Mouse (Mus musculus) midbrain, embryonic 14.5 days (tissue): ENCODE data around the gene Lrrn4cl. TPM values are rescaled to one million over a fixed set of nuclear protein-coding genes. Genes with fewer than 3 reads are reported as not detected.

Experiments used
- ATAC-seq: fragments of 200-750 bp; cut with Nextera tagmentation; 2 replicates; pipeline ENCODE4 v1.8.0; 2017; ENCODE audit warnings: moderate number of reproducible peaks, moderate library complexity; ENCODE audit not compliant: low FRiP score, low TSS enrichment
- DNase-seq: peaks from one replicate; pipeline ENCODE4 v3.0.0-alpha.2; 2015
- H3K27ac ChIP-seq: fragments of 300-500 bp; sonication (generic); replicated peaks from 2 replicates; pipeline ENCODE4 v1.5.1; 2014; ENCODE audit warnings: mild to moderate bottlenecking, low read depth, low read length, moderate library complexity
- H3K27me3 ChIP-seq: fragments of 300-500 bp; sonication (generic); 2 replicates; pipeline ENCODE4 v1.6.1; 2014; ENCODE audit warnings: low read length, control low read depth, mixed read lengths; ENCODE audit not compliant: control insufficient read depth, insufficient read depth
- H3K36me3 ChIP-seq: fragments of 300-500 bp; sonication (generic); 2 replicates; pipeline ENCODE4 v1.6.1; 2014; ENCODE audit warnings: low read length, control low read depth; ENCODE audit not compliant: control insufficient read depth, insufficient read depth
- H3K4me1 ChIP-seq: fragments of 300-500 bp; sonication (generic); 2 replicates; pipeline ENCODE4 v1.6.1; 2014; ENCODE audit warnings: mild to moderate bottlenecking, antibody characterized with exemption, low read length, control low read depth; ENCODE audit not compliant: control insufficient read depth, insufficient read depth
- H3K4me2 ChIP-seq: fragments of 300-500 bp; sonication (generic); 2 replicates; pipeline ENCODE4 v1.6.1; 2014; ENCODE audit warnings: mild to moderate bottlenecking, low read length, moderate library complexity
- H3K4me3 ChIP-seq: fragments of 300-500 bp; sonication (generic); replicated peaks from 2 replicates; pipeline ENCODE4 v1.5.1; 2014; ENCODE audit warnings: low read depth, low read length
- H3K9ac ChIP-seq: fragments of 300-500 bp; sonication (generic); replicated peaks from 2 replicates; pipeline ENCODE4 v1.6.1; 2014; ENCODE audit warnings: mild to moderate bottlenecking, low read length, moderate library complexity
- H3K9me3 ChIP-seq: fragments of 300-500 bp; sonication (generic); 2 replicates; pipeline ENCODE4 v1.6.1; 2016; ENCODE audit warnings: low read length, control low read depth, mixed read lengths; ENCODE audit not compliant: control insufficient read depth
- WGBS: fragments of 180-500 bp; shearing (Covaris S2); extraction: QIAGEN DNeasy Blood & Tissue Kit; methylation state at CpG from one replicate; pipeline ENCODE4 v1.1.7; 2014; 5-methylcytosine and 5-hydroxymethylcytosine counted together
- microRNA-seq: library from miRNA; unstranded; fragments of <30 nt; microRNA quantifications from one replicate; pipeline ENCODE4, GENCODE M21; 2016
- polyA plus RNA-seq: library from polyadenylated mRNA; unstranded; fragments of >200 nt; fragmentation: Nextera tagmentation; extraction: Ambion mirVana; gene quantifications from 2 replicates; pipeline ENCODE4 v1.2.1, GENCODE M21; 2014

Gene Lrrn4cl
- polyA plus RNA-seq, 1 experiment from 2014 or later = 0.28 TPM

GRCm38 (mm10) chr19:8898576-8898975 lies 48.0 kb downstream of the Lrrn4cl start:
- H3K36me3 ChIP-seq = peaks cover 35% of the 10 kb centered on the region
- H3K4me2 ChIP-seq = peak overlapping the region; percentile 75
- DNase-seq (no peak), ATAC-seq (no peak)
- peaks cover 18% of the 10 kb centered on the region for H3K4me1 ChIP-seq
- H3K9ac ChIP-seq = peak overlapping the region; percentile 87
- no peaks in the 10 kb centered on the region for H3K9me3 ChIP-seq
- H3K27ac ChIP-seq = peak overlapping the region; percentile 85
- WGBS = 19% methylated on average over 13 of the region's 13 CpGs
- peak overlapping the region; percentile 85 for H3K4me3 ChIP-seq
- no peaks in the 10 kb centered on the region for H3K27me3 ChIP-seq

DNA sequence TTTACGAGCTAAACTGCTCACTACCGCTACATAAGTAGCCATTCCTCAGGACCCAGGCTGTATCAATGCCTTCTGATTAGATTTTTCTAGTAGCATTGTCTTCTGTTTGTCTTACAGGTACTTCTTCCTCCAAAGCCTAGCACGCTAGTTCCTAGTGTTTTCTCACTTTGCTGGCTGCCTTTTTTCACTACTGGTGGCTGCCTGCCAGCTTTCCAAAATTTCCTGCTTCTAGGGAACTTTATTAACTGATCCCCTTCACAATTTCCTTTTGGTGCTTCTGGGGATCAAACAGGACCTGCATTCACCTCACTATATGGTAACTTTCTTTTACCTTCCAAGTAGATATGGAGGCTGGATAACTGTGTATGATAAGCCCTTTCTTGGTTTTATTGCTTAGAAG lies 48.5 kb downstream of the Lrrn4cl start:
- WGBS = 70% methylated on average over 3 of the region's 3 CpGs
- DNase-seq = no peak
- Histone ChIP-seq H3K9me3 (no peaks in the 10 kb centered on the region), H3K36me3 (peaks cover 39% of the 10 kb centered on the region), H3K4me2 (peak overlapping the region; percentile 75), H3K4me3 (peak overlapping the region; percentile 85), H3K4me1 (peaks cover 14% of the 10 kb centered on the region), H3K27me3 (no peaks in the 10 kb centered on the region), H3K27ac (no peak overlapping the region), H3K9ac (peak overlapping the region; percentile 87; the same call in 1 of the 2 replicates)
- no peak for ATAC-seq

- H3K4me3 ChIP-seq = no peak overlapping the region
- H3K27ac ChIP-seq = no peak overlapping the region
- DNase-seq = no peak
- peaks cover 62% of the 10 kb centered on the region for H3K36me3 ChIP-seq
- H3K27me3 ChIP-seq = no peaks in the 10 kb centered on the region
- no peak overlapping the region for H3K9ac ChIP-seq
- H3K9me3 ChIP-seq = no peaks in the 10 kb centered on the region
- H3K4me2 ChIP-seq = no peak overlapping the region
- 96% methylated on average over 5 of the region's 5 CpGs for WGBS
- ATAC-seq = no peak
- H3K4me1 ChIP-seq = peaks cover 7% of the 10 kb centered on the region; the same call in 1 of the 2 replicates
Measured at GRCm38 (mm10) chr19:8903412-8903811, 52.8 kb downstream of the Lrrn4cl start.

Small RNA genes lying within 50 kb of the gene (microRNA-seq; reads per million reads assigned to microRNA genes)
- gene Mir5136 = not detected

Other genes starting within 250 kb of the Lrrn4cl start
- gene Slc22a6, start 232.7 kb upstream of the Lrrn4cl start, polyA plus RNA-seq = 8.0 TPM in 1 of 2 replicates, not detected in the other
- 0.19 and 0.45 TPM in 2 replicates for gene Chrm1, start 187.0 kb upstream of the Lrrn4cl start, polyA plus RNA-seq
- 157 TPM in 2 replicates for gene Slc3a2, start 127.4 kb upstream of the Lrrn4cl start, polyA plus RNA-seq
- 89.1 and 95.7 TPM in 2 replicates for gene Wdr74, start 114.9 kb upstream of the Lrrn4cl start, polyA plus RNA-seq
- 0.97 and 1.1 TPM in 2 replicates for gene 1700092M07Rik, start 110.0 kb upstream of the Lrrn4cl start, polyA plus RNA-seq
- 102 and 110 TPM in 2 replicates for gene Stx5a, start 109.4 kb upstream of the Lrrn4cl start, polyA plus RNA-seq
- gene Nxf1, start 93.7 kb upstream of the Lrrn4cl start, polyA plus RNA-seq = 146 and 171 TPM in 2 replicates
- gene Tmem223, start 79.8 kb upstream of the Lrrn4cl start, polyA plus RNA-seq = 270 and 278 TPM in 2 replicates
- 24.8 and 32.4 TPM in 2 replicates for gene Tmem179b, start 76.3 kb upstream of the Lrrn4cl start, polyA plus RNA-seq
- 18.0 and 21.0 TPM in 2 replicates for gene Taf6l, start 64.4 kb upstream of the Lrrn4cl start, polyA plus RNA-seq
- gene Polr2g, start 52.2 kb upstream of the Lrrn4cl start, polyA plus RNA-seq = 156 and 165 TPM in 2 replicates
- gene Zbtb3, start 48.2 kb upstream of the Lrrn4cl start, polyA plus RNA-seq = 7.2 and 7.9 TPM in 2 replicates
- 37.5 and 55.8 TPM in 2 replicates for gene Ttc9c, start 31.4 kb upstream of the Lrrn4cl start, polyA plus RNA-seq
- 8.8 and 9.6 TPM in 2 replicates for gene Hnrnpul2, start 30.8 kb upstream of the Lrrn4cl start, polyA plus RNA-seq
- gene AC129217.1, start 21.0 kb upstream of the Lrrn4cl start, polyA plus RNA-seq = not detected in 2 replicates
- gene Bscl2, start 13.3 kb upstream of the Lrrn4cl start, polyA plus RNA-seq = 78.2 and 98.7 TPM in 2 replicates
- gene Gng3, start 11.6 kb upstream of the Lrrn4cl start, polyA plus RNA-seq = 466 and 598 TPM in 2 replicates
- gene Ubxn1, start 20.7 kb downstream of the Lrrn4cl start, polyA plus RNA-seq = 139 and 154 TPM in 2 replicates
- 61.3 and 62.6 TPM in 2 replicates for gene Uqcc3, start 30.2 kb downstream of the Lrrn4cl start, polyA plus RNA-seq
- gene Lbhd1, start 33.0 kb downstream of the Lrrn4cl start, polyA plus RNA-seq = 34.9 and 38.0 TPM in 2 replicates
- gene Gm49403, start 33.2 kb downstream of the Lrrn4cl start, polyA plus RNA-seq = not detected in 2 replicates
- 40.4 and 43.1 TPM in 2 replicates for gene 1810009A15Rik, start 38.1 kb downstream of the Lrrn4cl start, polyA plus RNA-seq
- 0.30 TPM in 1 of 2 replicates, not detected in the other for gene Gm49416, start 38.2 kb downstream of the Lrrn4cl start, polyA plus RNA-seq
- 28.2 and 31.1 TPM in 2 replicates for gene Ints5, start 42.2 kb downstream of the Lrrn4cl start, polyA plus RNA-seq
- 59.0 and 83.3 TPM in 2 replicates for gene Ganab, start 47.3 kb downstream of the Lrrn4cl start, polyA plus RNA-seq
- gene B3gat3, start 69.6 kb downstream of the Lrrn4cl start, polyA plus RNA-seq = 75.0 and 83.5 TPM in 2 replicates
- 1.4 TPM in 2 replicates for gene Rom1, start 78.6 kb downstream of the Lrrn4cl start, polyA plus RNA-seq
- gene Eml3, start 78.8 kb downstream of the Lrrn4cl start, polyA plus RNA-seq = 4.3 and 5.5 TPM in 2 replicates
- gene Mta2, start 91.1 kb downstream of the Lrrn4cl start, polyA plus RNA-seq = 38.0 and 62.2 TPM in 2 replicates
- 20.0 and 25.0 TPM in 2 replicates for gene Tut1, start 103.1 kb downstream of the Lrrn4cl start, polyA plus RNA-seq
- gene Eef1g, start 116.3 kb downstream of the Lrrn4cl start, polyA plus RNA-seq = 308 and 311 TPM in 2 replicates
- 1.2 and 4.2 TPM in 2 replicates for gene Ahnak, start 138.5 kb downstream of the Lrrn4cl start, polyA plus RNA-seq
- not detected in 2 replicates for gene Scgb1a1, start 237.2 kb downstream of the Lrrn4cl start, polyA plus RNA-seq